Mouse (Mus musculus) myocyte (in vitro differentiated cells): ENCODE data around the gene Itk.

Source experiments
- CEBPB ChIP-seq: IDR thresholded peaks from 2 replicates; pipeline ENCODE4 v1.6.1; 2011; ENCODE audit warnings: mild to moderate bottlenecking, moderate library complexity; ENCODE audit not compliant: poor library complexity, insufficient read depth, severe bottlenecking
- E2F4 ChIP-seq: IDR thresholded peaks from one replicate; pipeline ENCODE4 v1.6.1; 2011; ENCODE audit warnings: mild to moderate bottlenecking, control low read depth, moderate library complexity; ENCODE audit not compliant: insufficient read depth
- MAX ChIP-seq: IDR thresholded peaks from one replicate; pipeline ENCODE4 v1.6.1; 2011; ENCODE audit warnings: low read depth, mild to moderate bottlenecking, control low read depth
- MYOD1 ChIP-seq, 3 experiments: IDR thresholded peaks; one replicate each; pipeline ENCODE4 v1.6.1; 2011; ENCODE audit warnings: control low read depth in 2 of 3, low read depth in 2 of 3, mild to moderate bottlenecking in 2 of 3, moderate library complexity in 1 of 3; ENCODE audit not compliant: insufficient read length in 2 of 3, control insufficient read depth in 1 of 3
- MYOG ChIP-seq, 3 experiments: IDR thresholded peaks; one replicate each; pipeline ENCODE4 v1.6.1; 2011; ENCODE audit warnings: control low read depth in 2 of 3, low read depth in 2 of 3, mild to moderate bottlenecking in 2 of 3; ENCODE audit not compliant: insufficient read length in 2 of 3, control insufficient read depth in 1 of 3, insufficient read depth in 1 of 3
- POLR2A ChIP-seq: IDR thresholded peaks from one replicate; pipeline ENCODE4 v1.6.1; 2011; ENCODE audit warnings: low read depth, mild to moderate bottlenecking, control low read depth, moderate library complexity; ENCODE audit not compliant: insufficient read length
- POLR2AphosphoS2 ChIP-seq: IDR thresholded peaks from one replicate; pipeline ENCODE4 v1.6.1; 2011; ENCODE audit warnings: low read depth, control low read depth; ENCODE audit not compliant: insufficient read length
- REST ChIP-seq: IDR thresholded peaks from one replicate; pipeline ENCODE4 v1.6.1; 2011; ENCODE audit warnings: mild to moderate bottlenecking, control low read depth, moderate library complexity; ENCODE audit not compliant: insufficient read depth, insufficient read length
- SRF ChIP-seq: IDR thresholded peaks from one replicate; pipeline ENCODE4 v1.6.1; 2011; ENCODE audit warnings: low read depth; ENCODE audit not compliant: control insufficient read depth, insufficient read length
- TCF12 ChIP-seq: IDR thresholded peaks from one replicate; pipeline ENCODE4 v1.6.1; 2011; ENCODE audit warnings: mild to moderate bottlenecking, control low read depth; ENCODE audit not compliant: poor library complexity, insufficient read depth, severe bottlenecking
- TCF3 ChIP-seq: IDR thresholded peaks from one replicate; pipeline ENCODE4 v1.6.1; 2011; ENCODE audit warnings: low read depth, control low read depth; ENCODE audit not compliant: insufficient read length
- USF1 ChIP-seq: IDR thresholded peaks from one replicate; pipeline ENCODE4 v1.6.1; 2011; ENCODE audit warnings: low read depth, mild to moderate bottlenecking, control low read depth, moderate library complexity

- TF ChIP-seq POLR2A (no peak), MAX (no peak), MYOG (IDR thresholded peaks at IDR 0.05; ENCODE audit: control insufficient read depth in 1 of 3, insufficient read depth in 1 of 3, insufficient read length in 2 of 3, low read depth in 2 of 3) (no peak), POLR2AphosphoS2 (no peak), USF1 (no peak), MYOD1 (IDR thresholded peaks at IDR 0.05; ENCODE audit: control insufficient read depth in 1 of 3, insufficient read length in 2 of 3, low read depth in 2 of 3) (no peak), TCF3 (no peak), E2F4 (no peak), CEBPB (no peak), TCF12 (no peak), SRF (no peak), REST (no peak)
Observed at GRCm38 (mm10) chr11:46393413-46393812, 4.1 kb upstream of the Itk start.
